Mouse (Mus musculus) CH12.LX (cell line): ENCODE results near the gene 3830406C13Rik. TPM values are rescaled to one million over a fixed set of nuclear protein-coding genes. Genes with fewer than 3 reads are reported as not detected.

Experiments used
- DNase-seq: peaks from one replicate; pipeline ENCODE4 v3.0.0-alpha.2; 2013; ENCODE audit errors: extremely low read depth
- H3K27ac ChIP-seq: 2 replicates; pipeline ENCODE4 v1.5.1; 2012; ENCODE audit warnings: low read depth, mild to moderate bottlenecking, control low read depth, moderate library complexity; ENCODE audit not compliant: insufficient read depth
- H3K27me3 ChIP-seq: replicated peaks from 2 replicates; pipeline ENCODE3; 2012; ENCODE audit warnings: inconsistent platforms
- H3K36me3 ChIP-seq, 2 experiments: replicated peaks in 1 of 2; 2 replicates each; pipeline versions ENCODE3 to v1.6.1; 2012; ENCODE audit warnings: inconsistent platforms in 1 of 2, low read length in 1 of 2, mild to moderate bottlenecking in 1 of 2, mixed read lengths in 1 of 2, moderate library complexity in 1 of 2; ENCODE audit not compliant: control insufficient read depth in 1 of 2, insufficient read depth in 1 of 2
- H3K4me1 ChIP-seq, 2 experiments: 2 replicates each; pipeline ENCODE4 v1.6.1; 2012; ENCODE audit warnings: inconsistent platforms in 1 of 2, moderate library complexity in 1 of 2; ENCODE audit not compliant: insufficient read depth in 2 of 2, control insufficient read depth in 1 of 2
- H3K4me2 ChIP-seq: 2 replicates; pipeline ENCODE4 v1.6.1; 2012; ENCODE audit warnings: low read depth, mild to moderate bottlenecking, control low read depth; ENCODE audit not compliant: poor library complexity, insufficient read depth, severe bottlenecking
- H3K4me3 ChIP-seq, 3 experiments: fragments of 150-350 bp in 1 of 3; sonication (generic) in 1 of 3; replicated peaks in 1 of 3; 2 replicates each; pipeline versions ENCODE3 to v1.5.1; 2011 to 2012; ENCODE audit warnings: low read depth in 2 of 3, low read length in 2 of 3, mild to moderate bottlenecking in 2 of 3, moderate library complexity in 2 of 3, control low read depth in 1 of 3, improper control_type of control experiment in 1 of 3, inconsistent platforms in 1 of 3, mixed read lengths in 1 of 3; ENCODE audit not compliant: poor library complexity in 1 of 3
- H3K79me2 ChIP-seq: replicated peaks from 2 replicates; pipeline ENCODE4 v1.6.1; 2012; ENCODE audit warnings: mild to moderate bottlenecking, moderate library complexity; ENCODE audit not compliant: control insufficient read depth, poor library complexity, insufficient read depth, severe bottlenecking; ENCODE audit errors: extremely low read depth
- H3K9ac ChIP-seq: 2 replicates; pipeline ENCODE4 v1.6.1; 2012; ENCODE audit warnings: low read depth, mild to moderate bottlenecking, control low read depth, moderate library complexity; ENCODE audit not compliant: insufficient read depth
- H3K9me3 ChIP-seq: replicated peaks from 2 replicates; pipeline ENCODE3; 2012; ENCODE audit warnings: low read length, inconsistent platforms, mixed read lengths
- CHD1 ChIP-seq: IDR thresholded peaks from 2 replicates; pipeline ENCODE4 v1.6.1; 2012; ENCODE audit warnings: low read depth, low read length, improper control_type of control experiment, inconsistent platforms
- ETS1 ChIP-seq: conservative IDR thresholded peaks from 2 replicates; pipeline ENCODE4 v1.6.1; 2012; ENCODE audit warnings: low read depth, mild to moderate bottlenecking, inconsistent platforms, low read length, improper control_type of control experiment, moderate library complexity
- MAX ChIP-seq: IDR thresholded peaks from 2 replicates; pipeline ENCODE4 v1.6.1; 2011; ENCODE audit warnings: low read length, improper control_type of control experiment
- MEF2A ChIP-seq: IDR thresholded peaks from 2 replicates; pipeline ENCODE4 v1.6.1; 2014; ENCODE audit warnings: low read depth, mild to moderate bottlenecking, inconsistent platforms, low read length, improper control_type of control experiment, borderline replicate concordance
- POLR2A ChIP-seq: IDR thresholded peaks from 2 replicates; pipeline ENCODE4 v1.6.1; 2011; ENCODE audit warnings: low read depth, mild to moderate bottlenecking, improper control_type of control experiment, low read length
- POLR2AphosphoS2 ChIP-seq: IDR thresholded peaks from 2 replicates; pipeline ENCODE4 v1.6.1; 2011; ENCODE audit warnings: low read depth, low read length, improper control_type of control experiment
- TBP ChIP-seq: conservative IDR thresholded peaks from 2 replicates; pipeline ENCODE4 v1.6.1; 2011; ENCODE audit warnings: low read depth, low read length, improper control_type of control experiment
- UBTF ChIP-seq: IDR thresholded peaks from 2 replicates; pipeline ENCODE4 v1.6.1; 2012; ENCODE audit warnings: low read depth, mild to moderate bottlenecking, inconsistent platforms, low read length, improper control_type of control experiment, moderate library complexity
- ZMIZ1 ChIP-seq: IDR thresholded peaks from 2 replicates; pipeline ENCODE4 v1.6.1; 2012; ENCODE audit warnings: low read depth, mild to moderate bottlenecking, inconsistent platforms, low read length, improper control_type of control experiment
- dilution Hi-C: fragments of 300-500 bp; cut with MboI; formaldehyde crosslinking; loops from 2 replicates; pipeline ENCODE4 v1.14.3; 2020; ENCODE audit warnings: low sequenced_read_pairs; ENCODE audit not compliant: extremely low pct_unique_long_range_greater_than_20kb, extremely low pct_ligation_motif_present
- in situ Hi-C: fragments of 300-500 bp; cut with MboI; formaldehyde crosslinking; loops from 3 replicates; pipeline ENCODE4 v1.14.3; 2019; ENCODE audit warnings: low sequenced_read_pairs, low pct_ligation_motif_present, low pct_unique_long_range_greater_than_20kb, mixed read lengths
- polyA plus RNA-seq: library from polyadenylated mRNA; unstranded; fragments of >175 nt; gene quantifications from 2 replicates; pipeline ENCODE4 v1.2.1, GENCODE M21; 2012; ENCODE audit warnings: low read depth; ENCODE audit not compliant: insufficient read length
- total RNA-seq, 2 experiments: library from RNA; depleted of rRNA; stranded (reverse); fragments of 300-350 nt in 1 of 2; fragments of >200 nt in 1 of 2; gene quantifications; 2 replicates each; pipeline ENCODE4 v1.2.3; 2012 to 2014

3830406C13Rik gene
- total and polyA plus RNA-seq, 3 experiments, result 14.5 to 28.7 (median 27.8) TPM

GRCm38 (mm10) chr14:12344746-12345240 lies 60.8 kb downstream of the 3830406C13Rik start (continued):
- TF ChIP-seq POLR2AphosphoS2, result no peak

- Histone ChIP-seq H3K27me3 (no peaks in the 10 kb centered on the region), H3K27ac (no peak overlapping the region), H3K79me2 (no peaks in the 10 kb centered on the region), H3K36me3 (no peaks in the 10 kb centered on the region), H3K9me3 (peaks cover 22% of the 10 kb centered on the region), H3K4me1 (no peaks in the 10 kb centered on the region), H3K9ac (no peak overlapping the region), H3K4me3 (no peak overlapping the region), H3K4me2 (no peak overlapping the region)
- dilution Hi-C loops (no loop called here), in situ Hi-C loops (no loop called here)
- DNase-seq, result no peak
- no peak for TF ChIP-seq MAX
- no peak for TF ChIP-seq ZMIZ1
- no peak for TF ChIP-seq ETS1
- TF ChIP-seq TBP, result no peak
- no peak for TF ChIP-seq UBTF
- TF ChIP-seq CHD1, result no peak
These were observed 61.4 kb downstream of the 3830406C13Rik start for GRCm38 (mm10) chr14:12345241-12345921.

DNA sequence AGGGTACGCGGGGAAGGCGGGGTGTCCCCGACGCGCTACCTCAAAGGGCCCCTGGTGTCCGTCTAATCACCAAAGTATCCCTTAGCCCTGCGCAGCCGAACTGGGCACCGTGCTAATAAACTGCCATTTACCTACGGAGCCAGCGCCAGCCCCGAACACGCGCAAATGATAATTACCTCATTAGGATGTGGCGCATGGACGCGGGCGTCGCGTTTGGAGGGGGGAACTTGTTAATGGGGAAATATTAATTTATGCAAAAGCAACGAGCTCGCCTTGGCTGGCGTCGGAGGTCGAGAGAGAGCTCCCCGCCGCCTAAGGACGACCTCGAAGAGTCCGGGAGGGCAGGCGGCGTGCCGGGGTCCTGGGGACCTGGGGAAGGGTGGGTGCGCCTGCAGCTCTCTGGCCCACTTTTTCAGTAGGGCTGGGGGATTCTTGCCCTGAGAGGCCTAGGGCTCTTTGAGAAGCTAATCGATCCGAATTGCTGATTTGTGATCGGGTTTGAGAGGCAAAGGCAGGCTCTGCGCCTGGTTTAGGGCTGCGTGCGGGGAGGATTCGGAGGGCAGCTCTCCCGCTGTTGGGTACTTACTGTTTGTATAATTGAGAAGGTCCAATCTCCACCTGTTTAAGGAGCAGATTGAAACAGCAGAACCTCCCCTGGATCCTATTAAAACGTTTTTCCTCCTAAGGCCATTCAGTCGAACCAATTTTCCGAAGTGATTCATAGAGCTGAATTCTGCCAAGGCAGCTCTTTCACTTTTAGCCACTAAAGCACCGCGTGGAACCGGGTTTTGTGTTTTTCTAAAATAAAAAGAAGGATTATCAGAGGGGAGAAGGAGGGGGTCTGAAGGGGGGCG lies 62.3 kb downstream of the 3830406C13Rik start:
- no peak for TF ChIP-seq POLR2A
- no peak for TF ChIP-seq ETS1
- no peak for TF ChIP-seq MEF2A
- no peak for TF ChIP-seq TBP
- Histone ChIP-seq H3K27ac (no peak overlapping the region), H3K4me3 (no peak overlapping the region), H3K79me2 (no peaks in the 10 kb centered on the region), H3K9ac (no peak overlapping the region), H3K27me3 (no peaks in the 10 kb centered on the region), H3K9me3 (peaks cover 22% of the 10 kb centered on the region), H3K4me1 (no peaks in the 10 kb centered on the region), H3K4me2 (no peak overlapping the region), H3K36me3 (no peaks in the 10 kb centered on the region)
- in situ Hi-C loops (no loop called here), dilution Hi-C loops (no loop called here)
- no peak for DNase-seq
